Mouse (Mus musculus): ENCODE data around the gene Adgrv1. TPM values are rescaled to one million over a fixed set of nuclear protein-coding genes. Genes with fewer than 3 reads are reported as not detected.

The Adgrv1 gene
- polyA plus RNA-seq, 1 experiment from 2014 or later, result 44.5 TPM

DNA sequence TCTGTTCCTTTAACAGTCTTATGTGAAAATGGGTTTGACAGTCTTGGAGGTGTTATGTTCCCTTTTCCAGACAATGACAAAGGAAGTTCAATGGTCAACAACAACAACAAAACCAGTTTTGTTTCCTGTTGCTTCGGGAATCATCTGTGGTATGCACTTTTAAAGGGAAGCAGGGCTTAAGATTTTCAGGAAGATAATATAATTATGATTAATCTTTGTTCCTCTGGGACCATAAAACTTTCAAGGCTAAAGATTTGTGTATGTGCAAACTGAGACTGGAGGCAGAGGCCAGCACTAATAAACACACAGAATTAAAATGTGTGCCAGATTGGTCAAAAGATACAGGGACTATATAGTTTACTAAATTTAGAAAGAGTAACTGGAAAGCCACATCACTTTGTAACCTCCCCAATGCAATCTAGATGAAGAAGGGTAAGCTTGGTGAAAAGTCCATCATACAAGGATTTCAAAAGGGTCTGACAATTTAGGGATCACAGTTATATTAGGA lies 424.8 kb downstream of the Adgrv1 start:
- H3K36me3 ChIP-seq (replicated peaks), result no peaks in the 10 kb centered on the region
- ATAC-seq (ENCODE audit: low FRiP score), result no peak
- H3K4me3 ChIP-seq (replicated peaks), result no peak overlapping the region
- no peaks in the 10 kb centered on the region for H3K9me3 ChIP-seq
- no peak overlapping the region for H3K27ac ChIP-seq
- WGBS, result 89% methylated on average over 1 of the region's 1 CpGs
- H3K9ac ChIP-seq, result no peak overlapping the region
- H3K27me3 ChIP-seq, result no peaks in the 10 kb centered on the region
- H3K4me2 ChIP-seq, result no peak overlapping the region
- no peaks in the 10 kb centered on the region for H3K4me1 ChIP-seq

DNA sequence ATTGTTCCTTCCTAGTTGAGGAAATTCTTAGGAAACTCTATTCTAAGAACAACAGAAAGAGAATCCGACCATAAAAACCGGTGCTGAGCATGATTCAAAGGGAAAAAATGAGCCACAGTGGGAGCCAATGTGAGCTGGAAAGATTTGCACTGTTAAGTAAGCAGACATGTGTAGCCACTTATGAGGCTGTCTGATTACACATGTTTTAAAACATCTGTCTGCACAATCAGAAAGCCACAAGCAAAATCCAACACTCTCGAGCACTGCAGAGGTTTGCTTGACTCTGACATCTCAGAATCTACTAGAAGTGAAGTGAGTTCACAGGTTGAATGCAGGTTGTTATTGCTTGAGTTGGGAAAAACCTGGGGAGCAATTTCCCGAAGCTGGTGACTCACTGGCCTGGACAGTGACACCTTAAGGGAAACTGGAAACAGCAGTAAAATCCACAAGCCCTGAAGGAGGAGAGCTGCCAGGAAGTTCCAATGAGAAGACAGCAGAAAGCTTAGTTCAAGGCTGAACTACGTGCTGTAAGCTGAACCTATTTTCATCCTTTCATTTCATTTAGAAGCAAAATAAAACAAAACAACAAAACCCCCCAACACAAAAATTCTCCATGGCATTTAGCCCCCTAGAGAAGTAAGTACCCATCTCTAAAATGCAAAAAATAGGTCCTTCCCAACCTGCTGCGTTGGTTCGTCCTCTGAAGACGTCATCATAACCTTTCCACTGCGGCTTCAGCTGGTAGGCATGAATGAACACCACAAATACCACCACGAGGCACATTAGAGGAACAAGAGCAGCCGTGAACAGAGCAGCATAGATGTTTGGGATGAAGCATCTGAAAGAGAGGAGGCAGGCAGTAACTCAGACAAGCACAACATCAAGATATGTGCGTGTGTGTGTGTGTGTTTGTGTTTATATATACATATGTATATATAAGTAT lies 450.7 kb downstream of the Adgrv1 start:
- Histone ChIP-seq H3K27ac (no peak overlapping the region), H3K9me3 (no peaks in the 10 kb centered on the region), H3K4me1 (no peaks in the 10 kb centered on the region), H3K4me2 (no peak overlapping the region), H3K27me3 (no peaks in the 10 kb centered on the region), H3K36me3 (replicated peaks) (0 out of 2 replicates have a peak, but pooled peaks cover 7% of the 10 kb centered on the region), H3K9ac (no peak overlapping the region), H3K4me3 (replicated peaks) (no peak overlapping the region)
- 81% methylated on average over 12 of the region's 12 CpGs for WGBS
- no peak for ATAC-seq (ENCODE audit: low FRiP score)

DNA sequence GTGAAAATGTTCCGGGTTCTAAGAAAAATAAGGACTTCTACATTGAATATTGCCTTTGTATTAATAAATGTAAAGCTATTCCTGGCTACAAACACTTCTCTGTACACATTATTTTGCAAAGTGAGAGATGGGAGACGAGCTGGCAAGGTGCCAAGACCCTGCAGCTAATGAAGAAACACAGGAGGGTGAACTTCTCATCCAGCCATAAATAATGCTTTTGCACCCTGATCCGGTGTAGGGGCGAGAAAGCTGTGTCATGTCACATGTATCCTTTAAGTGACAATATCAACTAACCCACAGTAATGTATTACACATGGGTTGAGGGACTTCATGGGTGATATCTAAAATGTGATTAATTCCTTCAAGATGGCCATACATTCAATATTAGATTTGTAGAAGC lies 451.5 kb downstream of the Adgrv1 start:
- Histone ChIP-seq H3K27me3 (no peaks in the 10 kb centered on the region), H3K27ac (no peak overlapping the region), H3K9me3 (no peaks in the 10 kb centered on the region), H3K4me2 (no peak overlapping the region), H3K4me1 (no peaks in the 10 kb centered on the region), H3K36me3 (replicated peaks) (0 out of 2 replicates have a peak, but pooled peaks cover 7% of the 10 kb centered on the region), H3K4me3 (replicated peaks) (no peak overlapping the region), H3K9ac (no peak overlapping the region)
- 60% methylated on average over 4 of the region's 4 CpGs for WGBS
- 0 out of 2 replicates have a peak, but pooled peaks have one; percentile 4 for ATAC-seq (ENCODE audit: low FRiP score)

DNA sequence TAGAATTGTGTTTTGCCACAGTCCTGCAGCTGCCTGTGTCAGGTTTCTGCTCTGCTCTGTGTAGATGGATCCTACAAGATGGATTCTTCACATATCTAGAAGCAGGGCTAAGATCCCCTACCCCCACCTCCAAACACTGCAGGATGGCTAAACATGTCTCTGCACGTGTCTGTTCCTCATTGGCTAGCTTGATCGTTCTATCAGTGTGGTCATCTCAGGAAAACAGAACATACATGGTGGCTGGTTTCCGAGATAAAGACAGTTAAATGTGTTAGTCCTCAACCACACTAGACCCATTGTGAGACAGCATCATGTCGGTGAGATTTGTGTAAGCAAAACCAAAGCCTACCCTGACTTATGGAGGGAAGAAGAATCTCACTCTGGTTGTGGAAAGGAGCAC lies 456.1 kb downstream of the Adgrv1 start:
- no peak overlapping the region for H3K4me3 ChIP-seq (replicated peaks)
- no peak for ATAC-seq (ENCODE audit: low FRiP score)
- no peak overlapping the region for H3K4me2 ChIP-seq
- no peak overlapping the region for H3K27ac ChIP-seq
- H3K27me3 ChIP-seq, result no peaks in the 10 kb centered on the region
- H3K9ac ChIP-seq, result no peak overlapping the region
- 87% methylated on average over 4 of the region's 4 CpGs for WGBS
- H3K36me3 ChIP-seq (replicated peaks), result 0 out of 2 replicates have a peak, but pooled peaks cover 10% of the 10 kb centered on the region
- no peaks in the 10 kb centered on the region for H3K4me1 ChIP-seq
- H3K9me3 ChIP-seq, result no peaks in the 10 kb centered on the region

DNA sequence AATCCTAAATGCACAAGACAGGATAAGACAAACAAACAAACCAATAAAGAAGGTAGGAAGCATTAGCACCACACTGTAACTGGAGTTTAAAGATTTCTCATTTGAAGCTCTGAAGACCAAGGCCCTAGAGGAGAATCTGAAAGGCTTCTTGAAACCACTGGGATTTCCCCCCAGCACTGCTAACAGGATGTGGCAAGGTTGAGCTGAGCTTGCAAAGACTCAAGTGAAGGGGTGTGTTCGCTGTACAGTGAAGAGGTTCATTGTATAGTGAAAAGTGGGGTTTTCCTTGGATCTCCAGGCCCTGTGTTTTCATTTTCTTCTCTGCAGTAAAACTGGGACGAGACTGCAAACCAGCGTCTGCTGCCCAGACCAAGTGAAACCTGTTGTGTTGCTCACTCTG lies 456.9 kb downstream of the Adgrv1 start:
- no peak overlapping the region for H3K27ac ChIP-seq
- WGBS, result 89% methylated on average over 3 of the region's 3 CpGs
- no peak overlapping the region for H3K4me2 ChIP-seq
- 0 out of 2 replicates have a peak, but pooled peaks cover 10% of the 10 kb centered on the region for H3K36me3 ChIP-seq (replicated peaks)
- no peaks in the 10 kb centered on the region for H3K9me3 ChIP-seq
- H3K9ac ChIP-seq, result no peak overlapping the region
- no peak overlapping the region for H3K4me3 ChIP-seq (replicated peaks)
- ATAC-seq (ENCODE audit: low FRiP score), result no peak
- H3K4me1 ChIP-seq, result no peaks in the 10 kb centered on the region
- no peaks in the 10 kb centered on the region for H3K27me3 ChIP-seq

DNA sequence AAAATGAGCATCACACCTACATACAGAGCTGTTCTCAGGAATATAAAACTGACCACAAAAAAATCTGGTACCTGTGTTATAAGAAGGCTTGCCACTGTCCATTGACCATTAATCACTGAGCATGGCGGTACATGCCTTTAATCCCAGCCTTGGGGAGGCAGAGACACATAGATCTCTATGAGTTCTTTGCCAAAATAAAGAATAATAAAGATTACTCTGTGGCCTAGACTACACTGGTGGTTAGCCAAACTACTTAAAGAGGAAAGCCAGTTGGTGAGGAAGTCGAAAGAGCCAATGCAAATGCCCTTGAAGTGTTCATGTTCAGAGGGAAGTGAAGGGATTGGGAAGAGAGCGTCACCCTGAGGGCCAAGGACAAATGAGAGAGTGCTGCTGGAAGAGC lies 461.8 kb downstream of the Adgrv1 start:
- Histone ChIP-seq H3K27ac (no peak overlapping the region), H3K36me3 (replicated peaks) (0 out of 2 replicates have a peak, but pooled peaks cover 3% of the 10 kb centered on the region), H3K4me3 (replicated peaks) (no peak overlapping the region), H3K9me3 (no peaks in the 10 kb centered on the region), H3K4me2 (no peak overlapping the region), H3K9ac (no peak overlapping the region), H3K4me1 (no peaks in the 10 kb centered on the region), H3K27me3 (no peaks in the 10 kb centered on the region)
- ATAC-seq (ENCODE audit: low FRiP score), result no peak
- WGBS, result 82% methylated on average over 3 of the region's 3 CpGs

DNA sequence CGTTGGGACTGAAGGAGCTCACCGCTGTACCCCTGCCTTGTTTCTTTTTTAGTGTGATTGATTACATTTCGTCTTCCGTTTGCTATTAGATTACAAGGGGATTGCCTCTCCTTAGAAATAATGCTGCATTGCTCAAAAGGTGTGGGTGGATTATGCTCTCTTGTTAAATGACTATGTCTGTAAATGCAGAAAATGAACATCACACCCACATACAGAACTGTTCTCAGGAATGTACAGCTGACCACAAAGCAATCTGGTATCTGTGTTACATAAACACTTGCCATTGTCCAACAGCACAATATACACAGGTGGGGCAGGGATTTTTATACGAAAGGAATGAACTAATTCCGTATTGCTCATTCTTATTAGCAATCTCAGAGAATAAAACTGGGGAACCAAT lies 465.5 kb downstream of the Adgrv1 start:
- no peaks in the 10 kb centered on the region for H3K4me1 ChIP-seq
- no peak overlapping the region for H3K27ac ChIP-seq
- no peak for ATAC-seq (ENCODE audit: low FRiP score)
- no peak overlapping the region for H3K9ac ChIP-seq
- H3K9me3 ChIP-seq, result no peaks in the 10 kb centered on the region
- no peaks in the 10 kb centered on the region for H3K36me3 ChIP-seq (replicated peaks)
- no peak overlapping the region for H3K4me2 ChIP-seq
- 93% methylated on average over 6 of the region's 6 CpGs for whole genome bisulfite sequencing
- H3K27me3 ChIP-seq, result no peaks in the 10 kb centered on the region
- no peak overlapping the region for H3K4me3 ChIP-seq (replicated peaks)

DNA sequence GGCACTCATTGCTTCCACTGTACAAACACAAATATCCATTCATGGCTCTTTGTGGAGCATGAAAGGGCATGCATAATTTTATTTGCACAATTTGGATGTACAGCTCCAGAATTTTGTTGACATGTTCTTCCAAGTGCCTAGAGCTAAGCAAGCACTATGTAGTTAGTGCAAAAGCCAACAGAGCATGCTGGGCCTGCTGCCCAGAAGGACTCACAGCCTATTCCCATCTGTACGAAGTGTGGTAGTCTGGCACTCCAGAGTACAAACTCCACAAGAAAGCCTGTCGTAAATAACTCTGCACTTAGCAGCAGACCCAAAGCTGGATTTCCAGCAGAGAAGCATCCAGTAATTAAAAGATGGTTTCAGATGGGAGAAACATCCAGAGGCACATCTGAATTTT lies 473.1 kb downstream of the Adgrv1 start:
- no peak for ATAC-seq (ENCODE audit: low FRiP score)

DNA sequence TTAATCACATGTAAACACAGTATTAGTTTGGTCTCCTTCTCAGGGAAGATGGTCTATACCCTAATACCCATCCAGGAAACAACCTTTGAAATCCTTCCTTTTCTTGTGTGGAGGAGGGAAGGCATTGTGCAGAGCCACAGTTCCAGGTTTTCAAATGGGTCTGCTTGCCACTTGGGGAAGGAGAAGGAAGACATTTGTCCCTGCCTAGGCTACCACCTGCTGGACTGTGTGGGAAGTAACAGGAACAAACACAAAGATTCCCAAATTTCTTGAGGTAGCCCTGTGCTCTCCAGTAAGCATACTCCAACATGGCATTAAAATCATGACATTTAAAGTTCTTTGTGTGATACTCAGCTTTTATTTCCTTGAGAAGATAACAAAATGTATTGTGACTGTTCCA lies 477.6 kb downstream of the Adgrv1 start:
- no peaks in the 10 kb centered on the region; the same call in 1 of the 2 replicates for H3K36me3 ChIP-seq (replicated peaks)
- H3K4me2 ChIP-seq, result no peak overlapping the region
- ATAC-seq (ENCODE audit: low FRiP score), result peak; percentile 75; the same call in 1 of the 2 replicates
- H3K27ac ChIP-seq, result no peak overlapping the region
- H3K27me3 ChIP-seq, result no peaks in the 10 kb centered on the region
- no peak overlapping the region for H3K9ac ChIP-seq
- no peaks in the 10 kb centered on the region for H3K9me3 ChIP-seq
- no peak overlapping the region for H3K4me3 ChIP-seq (replicated peaks)
- no peaks in the 10 kb centered on the region for H3K4me1 ChIP-seq

More for the DNA sequence above, 473.1 kb downstream of the Adgrv1 start:
- Histone ChIP-seq H3K4me2 (no peak overlapping the region), H3K27ac (no peak overlapping the region), H3K27me3 (no peaks in the 10 kb centered on the region), H3K9me3 (no peaks in the 10 kb centered on the region), H3K36me3 (replicated peaks) (no peaks in the 10 kb centered on the region), H3K9ac (no peak overlapping the region), H3K4me3 (replicated peaks) (no peak overlapping the region), H3K4me1 (no peaks in the 10 kb centered on the region)
- WGBS, result 91% methylated on average over 2 of the region's 2 CpGs

DNA sequence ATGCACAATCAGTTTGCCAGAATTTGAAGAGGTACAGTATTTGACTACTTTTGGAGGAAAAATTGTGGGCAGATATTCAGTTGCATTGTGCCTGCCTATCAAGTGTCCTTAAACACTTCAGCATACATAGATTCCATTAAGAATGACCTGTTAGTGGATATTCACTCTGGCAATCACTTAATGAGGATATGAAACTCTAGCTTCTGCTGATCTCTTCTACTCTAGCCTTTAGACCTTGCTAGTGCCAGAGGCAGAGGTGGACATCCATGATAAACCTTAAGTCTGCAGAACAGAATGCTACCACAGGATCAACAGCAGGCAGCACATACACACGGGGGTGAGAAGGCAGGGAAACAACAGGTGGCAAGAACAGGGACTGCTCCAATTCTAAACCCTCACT lies 488.5 kb downstream of the Adgrv1 start:
- Histone ChIP-seq H3K27ac (no peak overlapping the region), H3K27me3 (no peaks in the 10 kb centered on the region), H3K4me2 (no peak overlapping the region), H3K9me3 (no peaks in the 10 kb centered on the region), H3K36me3 (replicated peaks) (no peaks in the 10 kb centered on the region), H3K4me3 (replicated peaks) (no peak overlapping the region), H3K9ac (no peak overlapping the region), H3K4me1 (peaks cover 4% of the 10 kb centered on the region; the same call in 1 of the 2 replicates)
- no peak for ATAC-seq (ENCODE audit: low FRiP score)
- 76% methylated on average over 1 of the region's 1 CpGs for WGBS

DNA sequence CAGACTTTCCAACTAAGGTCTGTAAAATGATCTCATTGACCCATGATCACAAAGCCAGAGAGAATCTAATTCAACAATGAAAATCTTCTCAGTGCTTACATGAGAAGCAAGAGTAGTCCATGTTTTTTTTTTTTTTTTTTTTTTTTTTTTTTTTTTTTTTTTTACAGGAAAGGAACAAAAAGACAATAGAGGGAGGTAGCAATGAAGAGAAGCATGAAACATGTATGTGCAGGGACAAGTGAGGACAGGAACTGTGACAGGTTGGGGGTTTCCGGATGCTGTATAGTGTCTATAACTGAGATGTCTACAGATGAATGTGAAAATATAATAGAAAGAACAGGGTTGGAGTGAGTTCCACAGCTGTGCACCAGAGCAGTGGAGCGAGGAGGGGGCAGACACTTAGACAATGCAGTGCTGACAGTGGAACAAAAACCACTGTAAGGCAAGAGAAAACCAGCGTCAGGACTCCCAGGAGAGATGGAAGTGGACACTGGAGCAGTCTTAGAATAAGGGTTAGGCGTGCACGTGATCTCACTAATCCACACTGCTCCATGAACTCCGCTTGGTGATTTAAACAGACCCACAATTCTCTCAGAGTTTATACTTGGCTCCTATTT lies 490.6 kb downstream of the Adgrv1 start:
- Histone ChIP-seq H3K36me3 (replicated peaks) (no peaks in the 10 kb centered on the region), H3K27ac (no peak overlapping the region), H3K4me3 (replicated peaks) (no peak overlapping the region), H3K9ac (no peak overlapping the region), H3K4me1 (peaks cover 4% of the 10 kb centered on the region; the same call in 1 of the 2 replicates), H3K4me2 (no peak overlapping the region), H3K27me3 (no peaks in the 10 kb centered on the region), H3K9me3 (no peaks in the 10 kb centered on the region)
- ATAC-seq (ENCODE audit: low FRiP score), result peak; percentile 58; the same call in 1 of the 2 replicates
- WGBS, result 43% methylated on average over 6 of the region's 6 CpGs

DNA sequence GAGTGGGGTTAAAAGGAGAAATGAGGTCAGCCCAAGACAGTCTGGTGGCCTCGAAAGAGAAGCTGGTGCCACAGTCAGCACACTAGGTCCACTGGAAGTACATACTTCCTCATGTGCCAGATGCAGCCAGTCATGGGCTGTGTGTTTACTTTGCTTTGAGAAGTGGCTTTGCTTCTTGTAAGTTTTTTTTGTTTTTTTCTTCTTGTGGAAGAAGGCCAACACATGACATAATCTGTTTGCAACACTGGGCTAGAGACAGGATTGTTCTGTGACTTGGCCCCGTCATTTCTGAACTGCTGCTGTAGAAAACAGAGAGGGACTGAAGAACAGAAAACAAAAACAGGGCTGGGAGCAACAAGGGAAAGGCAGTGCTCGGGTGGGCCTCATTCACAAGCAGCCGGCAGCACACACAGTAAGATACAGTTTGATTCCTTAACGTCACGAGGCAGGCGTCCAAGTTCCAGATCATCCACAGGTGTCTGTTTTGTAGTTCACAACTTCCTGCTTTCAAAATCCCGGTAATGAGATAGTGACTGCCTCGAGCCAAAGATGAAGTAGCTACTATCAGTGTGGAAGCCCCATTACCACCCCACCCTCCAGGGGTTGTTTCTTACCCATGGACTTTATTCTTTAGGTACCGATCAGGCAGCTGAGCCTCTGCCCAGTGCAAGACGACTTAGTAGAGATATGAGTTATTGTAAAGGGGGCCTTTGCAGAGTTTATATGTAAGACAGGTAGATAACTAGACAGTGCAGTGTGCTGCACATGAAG lies 496.1 kb downstream of the Adgrv1 start:
- peaks cover 10% of the 10 kb centered on the region for H3K4me1 ChIP-seq
- no peaks in the 10 kb centered on the region for H3K27me3 ChIP-seq
- H3K9me3 ChIP-seq, result no peaks in the 10 kb centered on the region
- WGBS, result 67% methylated on average over 11 of the region's 11 CpGs
- no peak overlapping the region for H3K4me2 ChIP-seq
- ATAC-seq (ENCODE audit: low FRiP score), result peak; percentile 9; the same call in 1 of the 2 replicates
- H3K4me3 ChIP-seq (replicated peaks), result no peak overlapping the region
- H3K9ac ChIP-seq, result no peak overlapping the region
- H3K27ac ChIP-seq, result no peak overlapping the region
- H3K36me3 ChIP-seq (replicated peaks), result no peaks in the 10 kb centered on the region
